Mouse (Mus musculus) c-Kit-positive CD71-negative TER-119-negative erythroid progenitor cells, embryonic 14.5 days (primary cell): ENCODE data around the gene Tsg101.
"Not testable (repeated sequence)": the region's sequence is repeated elsewhere in the genome, so short reads cannot be mapped to it uniquely, and the experiment has no call there.

Source experiments
- DNase-seq: peaks from one replicate; pipeline ENCODE4 v3.0.0-alpha.2; 2013; ENCODE audit warnings: low read depth

The Tsg101 gene

DNA sequence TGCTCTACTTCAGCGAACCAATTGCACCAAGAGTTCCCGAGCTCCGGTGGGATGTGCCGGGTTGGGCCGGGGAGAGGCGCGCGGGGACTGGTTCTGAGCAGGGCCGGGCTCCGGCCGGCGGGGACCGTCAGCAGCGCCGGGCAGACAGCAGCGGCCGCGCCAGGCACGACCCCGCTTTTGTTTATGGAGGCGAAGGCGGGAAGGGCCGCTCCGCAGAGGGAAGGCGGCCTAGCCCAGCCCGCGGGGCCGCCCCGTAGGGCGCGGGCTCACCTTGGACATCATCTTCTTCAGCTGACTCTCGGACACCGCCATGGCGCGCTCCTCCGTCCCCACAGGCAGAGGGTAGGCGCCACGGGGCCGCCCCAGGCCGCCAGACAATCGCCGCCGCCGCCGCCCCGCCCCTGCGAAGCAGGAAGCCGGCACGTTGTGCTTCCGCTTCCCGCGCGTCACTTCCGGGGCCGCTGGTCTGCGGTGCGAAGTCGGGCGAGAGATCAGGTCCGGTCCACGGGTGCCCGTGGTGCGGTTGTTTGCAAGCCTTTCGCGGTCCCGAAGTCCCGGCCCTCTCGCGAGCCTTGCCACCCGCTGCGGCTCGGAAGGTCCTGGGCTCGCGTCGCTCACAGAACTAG lies at the start of gene Tsg101:
Gene Tsg101, minus strand, starts transcription at position 419 of the 626 bp plus-strand sequence.
- DNase-seq: peak; percentile 78

DNA sequence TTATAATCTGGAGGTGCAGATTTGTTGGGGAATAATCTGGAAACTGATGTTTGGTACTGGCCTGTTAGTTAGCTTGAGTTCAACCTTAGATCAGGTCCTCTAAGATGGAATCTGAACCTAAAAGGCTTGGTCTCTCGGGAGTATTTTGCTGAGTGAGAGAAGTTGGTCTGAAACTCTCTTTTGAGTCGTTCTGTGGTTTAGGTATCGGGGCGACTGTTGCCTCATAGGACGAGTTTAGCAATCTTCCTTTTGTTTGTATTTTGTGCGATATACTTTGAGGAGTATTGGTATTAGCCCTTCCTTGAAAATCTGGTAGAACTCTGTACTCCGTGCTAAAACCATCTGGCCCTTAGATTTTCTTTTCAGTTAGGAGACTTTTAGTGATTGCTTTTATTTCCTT lies 44.3 kb upstream of the Tsg101 start:
- no peak for DNase-seq

DNA sequence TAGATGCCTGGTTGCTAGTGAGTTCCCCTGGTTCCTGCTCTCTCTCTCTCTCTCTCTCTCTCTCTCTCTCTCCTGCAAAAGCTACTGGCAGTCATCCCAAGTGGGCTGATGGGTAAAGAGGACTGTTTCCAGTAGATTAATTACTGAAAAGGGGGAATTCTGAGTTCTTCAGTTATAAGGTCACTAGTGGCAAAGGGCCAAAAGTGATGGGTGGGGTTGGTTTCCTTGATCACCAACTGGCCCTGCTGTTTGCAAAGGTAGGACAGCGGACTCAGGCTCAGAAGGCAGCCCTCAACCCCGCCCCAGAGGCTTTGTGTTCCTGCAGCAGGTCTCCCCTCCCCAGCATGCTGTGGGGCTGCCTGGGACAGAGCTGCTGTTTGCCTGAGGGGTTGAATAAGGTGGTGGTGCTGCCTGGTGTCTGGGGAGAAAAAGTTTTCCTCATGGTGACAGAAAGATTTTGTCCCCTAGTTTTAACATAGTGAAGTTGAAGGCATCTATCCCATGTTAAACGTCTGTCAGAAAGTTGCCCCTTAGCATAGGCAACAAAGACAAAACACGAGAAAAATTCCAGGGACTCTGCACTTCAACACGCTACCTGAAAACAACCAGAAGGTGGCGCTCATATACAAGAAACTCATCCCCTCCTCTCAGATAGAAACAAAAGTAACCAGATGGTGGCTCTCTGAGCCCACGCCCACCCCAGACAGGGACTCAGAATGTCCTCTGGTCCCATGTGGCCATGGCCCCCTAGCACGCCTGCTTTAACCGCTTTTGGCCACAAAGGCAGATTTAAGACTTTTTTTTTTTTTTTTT lies 43.2 kb upstream of the Tsg101 start:
- DNase-seq: peak; percentile 73

DNA sequence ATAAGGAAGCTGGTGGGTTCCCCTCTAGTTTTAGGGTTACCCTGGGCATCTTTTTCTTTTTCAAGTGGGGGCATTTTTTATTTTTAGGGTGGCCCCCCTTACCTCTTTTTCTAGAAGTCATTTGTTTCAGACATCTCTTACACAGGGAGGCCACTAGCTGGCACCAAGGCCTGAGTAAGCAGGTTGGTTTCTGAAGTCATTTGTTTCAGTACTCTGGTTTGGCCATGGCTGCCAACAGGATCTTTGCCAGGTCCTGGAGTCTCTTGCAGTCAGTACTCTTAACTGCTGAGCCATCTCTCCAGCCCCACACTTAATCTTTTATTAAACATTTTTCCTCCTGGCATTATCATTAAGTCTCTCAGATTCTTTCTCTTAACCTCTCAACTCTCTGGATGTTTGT lies 42.4 kb upstream of the Tsg101 start:
- no peak for DNase-seq

DNA sequence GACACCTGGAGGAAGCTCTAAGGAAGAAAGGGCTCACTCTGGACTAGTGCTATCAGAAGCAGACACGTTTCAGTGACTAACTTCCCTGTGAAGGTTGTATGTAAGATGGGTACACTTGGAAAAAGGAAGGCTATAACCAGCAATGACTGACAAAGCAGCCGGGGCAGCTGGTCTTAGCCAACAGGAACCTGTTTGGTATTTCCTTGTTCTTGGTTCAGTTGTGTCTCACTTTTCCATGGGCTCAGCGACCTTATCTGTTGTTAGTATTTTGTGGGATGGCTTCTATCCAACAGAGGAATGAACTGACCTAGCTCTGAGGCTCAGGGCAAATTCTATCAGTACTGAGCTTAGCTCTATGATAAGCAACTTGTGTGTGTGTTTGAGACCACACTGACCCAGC lies 41.2 kb upstream of the Tsg101 start:
- no peak for DNase-seq

DNA sequence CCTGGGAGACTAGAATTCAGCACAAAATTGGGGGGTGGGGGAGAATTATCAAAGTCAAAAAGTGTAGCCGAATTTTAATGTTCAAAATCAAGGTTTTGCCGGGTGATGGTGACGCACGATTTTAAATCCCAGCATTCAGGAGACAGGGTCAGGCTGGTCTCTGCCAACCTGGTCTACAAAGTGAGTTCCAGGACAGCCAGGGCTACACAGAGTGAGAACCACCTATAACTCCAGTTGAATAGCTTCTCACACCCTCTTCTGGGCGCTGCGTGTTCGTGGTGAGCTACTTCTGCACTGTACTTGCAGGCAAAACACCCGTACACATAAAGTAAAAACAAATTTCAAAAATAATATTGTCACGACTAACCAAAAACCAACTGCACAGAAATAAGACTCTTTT lies 39.1 kb upstream of the Tsg101 start:
- no peak for DNase-seq

DNA sequence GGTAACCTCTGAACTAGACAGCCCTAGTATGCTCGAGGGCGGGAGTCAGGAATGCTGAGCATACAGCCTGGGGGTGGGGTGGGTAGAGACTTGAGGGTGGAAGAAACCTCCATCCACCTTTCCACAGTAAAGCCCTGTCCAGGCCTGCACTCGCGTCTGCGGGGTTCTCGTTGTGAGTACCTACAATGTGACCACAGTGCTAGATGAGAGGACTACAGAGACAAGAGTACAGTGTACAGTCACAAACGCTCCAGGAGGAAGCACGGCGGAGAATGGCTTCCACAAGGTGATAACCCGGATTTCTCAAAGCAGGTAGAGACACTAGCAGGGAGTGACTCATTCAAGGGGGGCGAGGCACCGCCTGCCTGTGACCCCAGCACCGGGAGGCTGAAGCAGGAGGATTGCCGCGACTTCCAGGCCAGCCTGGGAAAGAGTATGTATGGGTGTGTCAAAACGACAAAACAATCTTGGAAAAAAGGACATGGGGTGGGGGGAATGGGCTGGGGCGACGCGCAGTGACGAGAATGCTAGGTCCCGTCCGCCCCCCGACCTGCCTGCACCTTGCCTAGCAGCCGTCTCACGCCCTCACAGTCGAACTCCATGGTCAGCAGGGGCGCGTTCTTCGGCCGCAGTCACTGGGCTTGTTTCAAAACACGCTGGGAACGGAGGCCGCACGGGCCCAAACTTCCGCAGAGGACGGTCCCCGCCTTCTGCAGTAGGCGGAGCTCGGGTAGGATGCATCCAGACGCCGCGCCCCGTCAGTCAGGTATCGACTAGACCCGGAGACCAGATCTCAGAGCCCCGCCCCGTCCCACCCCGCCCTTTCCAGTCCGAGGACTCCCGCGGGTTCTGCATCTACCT lies 38.3 kb upstream of the Tsg101 start, which contains the start of gene Uevld:
Gene Uevld, minus strand, starts transcription at position 697 of the 861 bp plus-strand sequence.
- peak; percentile 82 for DNase-seq

DNA sequence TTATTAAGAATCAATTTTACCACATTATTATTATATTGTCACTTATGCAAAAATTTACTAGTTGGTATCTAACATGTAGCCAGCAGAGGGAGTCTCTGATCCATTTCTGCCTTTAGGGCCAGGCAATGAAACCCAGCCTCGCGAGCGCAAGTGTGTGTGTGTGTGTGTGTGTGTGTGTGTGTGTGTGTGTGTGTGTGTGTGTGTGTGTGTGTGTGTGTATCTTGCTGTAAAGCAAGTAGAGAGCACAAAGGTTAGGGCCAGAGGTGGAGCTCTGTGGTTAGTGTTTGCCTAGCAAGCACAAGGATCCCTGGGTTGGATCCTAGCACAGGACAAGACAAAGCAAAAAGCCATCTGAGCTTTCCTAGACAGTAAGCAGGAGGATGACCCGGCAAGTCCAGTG lies 16.1 kb upstream of the Tsg101 start:
- DNase-seq: no peak

DNA sequence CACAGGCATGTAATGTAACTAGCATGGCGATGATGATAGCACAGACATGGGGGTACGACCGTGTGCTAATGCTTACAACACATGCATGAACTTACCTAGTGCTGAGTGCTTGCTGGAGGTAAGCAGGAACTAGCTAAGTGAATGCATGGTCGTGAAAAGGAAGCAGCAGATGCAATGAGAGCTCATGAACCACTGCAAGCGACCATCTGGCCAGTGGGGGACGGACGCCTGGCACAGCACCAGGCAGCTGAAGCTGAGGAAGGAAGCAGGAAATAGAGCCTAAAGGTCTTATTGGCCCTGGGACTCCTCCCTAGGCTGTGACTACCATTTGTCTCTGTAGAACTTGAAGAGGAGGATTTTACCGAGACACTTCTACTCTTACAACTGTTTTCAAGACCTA lies 15.0 kb upstream of the Tsg101 start:
- DNase-seq: no peak

DNA sequence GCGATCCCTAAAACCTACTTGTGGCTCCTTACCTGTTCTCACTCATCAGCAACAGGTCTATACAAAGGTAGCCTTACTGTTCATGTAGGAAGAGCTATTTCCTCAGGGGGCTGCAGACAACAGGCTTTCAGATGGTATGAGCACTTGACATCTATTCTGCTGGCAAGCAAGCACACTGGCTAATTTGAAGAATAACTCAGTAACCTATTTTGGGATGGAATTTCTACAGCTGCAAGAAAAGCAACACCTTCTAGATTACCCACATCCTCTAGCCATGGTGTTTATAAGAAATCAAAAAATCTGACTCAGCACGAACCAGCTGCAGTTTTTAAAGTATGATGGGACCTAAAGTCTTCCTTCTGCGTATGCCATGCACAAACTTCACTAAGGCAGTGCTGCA lies 11.6 kb upstream of the Tsg101 start:
- no peak for DNase-seq

DNA sequence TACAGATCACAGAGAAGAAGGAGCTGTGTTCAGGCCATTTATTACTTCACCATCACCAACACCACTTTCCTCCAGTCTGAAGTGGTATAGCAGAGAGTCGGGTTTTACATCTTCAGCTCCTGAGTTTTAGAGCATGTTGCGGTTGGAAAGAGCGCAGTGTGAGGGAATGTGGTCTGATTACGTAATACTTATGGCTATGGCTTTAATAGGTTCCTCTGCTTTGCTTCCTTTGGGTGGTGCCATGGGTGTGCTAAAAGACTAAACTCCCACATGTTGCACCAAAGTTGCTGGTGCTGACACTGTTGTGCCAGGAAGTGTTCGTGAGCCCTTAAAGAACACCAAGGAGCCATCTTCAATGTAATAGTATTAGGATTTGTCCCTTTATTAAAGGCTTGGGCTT lies 8.5 kb upstream of the Tsg101 start:
- no peak for DNase-seq

DNA sequence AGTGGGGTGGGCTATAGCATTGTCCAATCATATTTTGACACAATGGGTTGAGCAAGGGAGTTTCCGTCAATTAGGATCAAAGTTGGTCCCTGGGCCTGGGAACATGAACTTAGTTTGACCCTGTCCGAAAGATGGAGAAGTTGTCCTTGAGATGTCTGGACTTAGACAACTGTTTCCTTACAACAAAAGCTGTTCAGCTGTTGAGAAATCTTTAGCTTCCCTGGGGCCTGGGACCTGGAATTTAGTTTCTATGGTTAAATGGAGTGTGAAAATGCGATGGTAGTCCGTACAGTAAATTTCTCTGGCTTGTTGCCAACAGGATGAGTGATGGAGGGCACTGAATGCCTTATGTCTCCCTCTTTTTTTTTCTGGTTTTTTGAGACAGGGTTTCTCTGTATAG lies 2.3 kb upstream of the Tsg101 start:
- no peak for DNase-seq

DNA sequence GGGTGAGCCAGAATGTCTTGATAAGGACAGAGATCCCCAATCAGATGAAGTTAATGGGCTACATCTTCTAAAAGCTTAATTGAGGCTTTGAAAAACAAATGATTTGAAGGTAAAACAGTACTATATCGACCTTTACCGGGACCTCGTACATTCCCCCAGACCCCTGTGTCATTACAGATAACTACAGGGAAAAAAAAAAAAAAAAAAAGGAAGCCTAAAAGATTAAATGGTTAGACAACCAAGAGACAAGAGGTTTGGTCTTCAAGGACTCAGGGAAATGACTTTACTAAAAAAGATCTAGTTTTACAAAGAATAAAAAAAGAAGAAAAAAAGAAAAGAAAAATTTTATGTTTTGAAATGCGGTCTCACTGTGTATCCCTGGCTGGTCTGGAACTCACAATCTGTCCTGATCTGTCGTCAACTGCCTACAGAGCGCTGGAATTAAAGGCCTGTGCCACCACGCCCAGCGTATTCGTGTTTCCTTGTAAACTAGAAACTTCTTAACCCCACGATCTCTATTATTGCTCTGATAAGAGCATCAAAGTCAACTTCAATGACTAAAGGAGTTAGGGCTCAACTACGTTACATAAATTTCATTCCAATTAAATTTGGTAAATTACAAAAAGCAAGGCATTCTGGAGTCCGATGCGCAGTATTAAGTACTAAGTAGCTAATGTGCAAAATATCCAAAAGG lies 944 bp downstream of the Tsg101 start:
- no peak for DNase-seq

DNA sequence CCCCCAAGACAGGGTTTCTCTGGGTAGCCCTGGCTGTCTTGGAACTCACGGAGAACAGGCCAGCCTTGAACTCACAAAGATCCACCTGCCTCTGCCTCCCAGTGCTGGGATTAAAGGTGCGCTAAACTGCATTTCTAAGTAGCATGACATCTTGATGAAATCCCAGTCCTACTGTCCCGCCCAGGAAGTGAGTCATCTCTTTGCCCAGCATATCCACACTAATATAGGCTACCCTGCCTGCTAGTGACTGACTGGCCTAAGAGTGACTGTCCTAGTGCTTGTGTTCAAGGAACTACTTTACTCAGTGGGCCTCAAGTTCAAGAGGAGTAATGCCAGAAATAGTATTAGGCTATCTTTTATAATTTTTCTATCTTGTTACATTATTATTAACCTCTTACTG lies 3.4 kb downstream of the Tsg101 start:
- DNase-seq: no peak

DNA sequence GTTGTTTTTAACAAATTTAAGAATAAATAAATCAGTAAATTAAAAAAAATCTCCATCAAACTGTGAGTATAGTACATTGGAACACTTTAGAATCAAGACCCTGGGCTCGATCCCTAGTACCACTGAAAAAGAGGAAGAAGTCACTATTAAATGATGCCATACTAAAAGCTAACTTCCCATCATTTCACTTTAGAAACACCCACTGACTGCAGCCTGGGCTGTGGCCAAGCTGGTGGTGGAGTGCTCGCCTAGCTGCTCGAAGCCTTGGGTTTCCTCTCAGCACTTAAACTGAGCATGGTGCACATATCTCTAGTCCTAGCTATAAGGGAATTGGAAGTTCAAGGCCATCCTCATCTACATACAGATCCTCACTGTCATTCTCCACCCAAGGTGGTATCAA lies 8.5 kb downstream of the Tsg101 start:
- no peak for DNase-seq

DNA sequence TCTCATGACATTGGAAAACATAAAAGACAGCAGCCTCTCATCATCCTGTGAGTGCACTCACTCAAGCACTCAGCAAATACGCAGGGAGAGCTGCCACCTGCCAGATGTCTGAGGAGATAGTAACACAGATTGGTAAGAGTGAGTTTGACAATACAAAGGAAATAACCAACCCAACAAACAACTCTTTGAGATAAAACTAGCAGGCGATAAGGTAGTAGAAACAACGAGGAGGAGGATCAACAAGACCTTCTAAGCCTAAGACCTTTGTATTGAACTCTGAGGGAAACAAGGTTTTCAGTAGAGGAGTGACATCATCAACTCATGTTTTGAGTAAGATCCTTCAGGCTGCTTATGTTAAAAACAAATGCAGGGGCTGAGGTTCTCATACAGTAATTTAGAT lies 20.4 kb downstream of the Tsg101 start:
- DNase-seq: no peak

DNA sequence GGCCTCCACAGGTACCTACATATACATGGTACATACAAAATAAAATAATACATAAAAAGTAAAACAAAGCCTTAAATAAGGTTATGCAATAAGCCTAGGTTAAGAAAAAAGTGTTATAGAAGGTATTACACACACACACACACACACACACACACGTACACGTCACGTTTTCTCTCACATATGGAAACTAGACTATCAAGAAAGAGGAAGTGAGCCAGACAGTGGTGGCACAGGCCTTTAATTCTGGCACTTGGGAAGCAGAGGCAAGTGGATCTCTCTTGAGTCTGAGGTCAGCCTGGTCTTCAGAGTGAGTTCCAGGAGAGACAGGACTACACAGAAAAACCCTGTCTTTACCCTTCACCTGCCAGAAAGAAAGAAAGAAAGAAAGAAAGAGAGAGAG lies 24.3 kb downstream of the Tsg101 start:
- DNase-seq: no peak

DNA sequence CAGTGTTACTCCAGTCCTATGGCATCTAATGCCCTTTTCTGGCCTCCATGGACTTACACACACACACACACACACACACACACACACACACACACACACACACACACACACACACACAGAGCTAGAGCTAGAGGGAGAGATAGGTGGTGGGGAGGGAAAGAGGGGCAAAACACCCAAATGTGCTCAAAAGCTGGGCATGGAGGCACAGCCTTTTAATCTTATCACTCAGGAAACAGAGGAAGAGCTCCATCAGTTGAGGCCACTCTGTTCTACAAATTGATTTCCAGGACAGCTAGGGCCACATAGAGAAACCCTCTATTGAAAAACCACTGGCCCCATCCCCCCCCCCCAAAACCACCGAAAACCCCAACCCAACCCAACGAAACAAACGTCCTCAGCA lies 36.5 kb downstream of the Tsg101 start:
- DNase-seq: no peak

DNA sequence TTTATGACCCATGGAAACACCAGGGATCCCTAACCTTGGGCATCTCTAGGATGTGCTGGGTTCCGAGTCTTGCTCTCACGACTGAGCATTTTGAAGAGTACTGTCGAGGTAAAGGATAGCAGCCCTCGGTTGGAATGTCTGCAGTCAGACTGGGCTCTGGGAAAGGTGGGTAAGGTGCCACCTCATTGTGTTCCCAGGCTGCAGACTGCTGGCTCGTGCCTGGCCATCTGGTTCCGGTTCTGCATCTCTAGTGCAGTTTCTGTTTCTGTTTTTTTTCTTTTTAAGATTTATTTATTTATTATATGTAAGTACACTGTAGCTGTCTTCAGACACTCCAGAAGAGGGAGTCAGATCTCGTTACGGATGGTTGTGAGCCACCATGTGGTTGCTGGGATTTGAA lies 37.8 kb downstream of the Tsg101 start:
- not testable (repeated sequence) for DNase-seq

DNA sequence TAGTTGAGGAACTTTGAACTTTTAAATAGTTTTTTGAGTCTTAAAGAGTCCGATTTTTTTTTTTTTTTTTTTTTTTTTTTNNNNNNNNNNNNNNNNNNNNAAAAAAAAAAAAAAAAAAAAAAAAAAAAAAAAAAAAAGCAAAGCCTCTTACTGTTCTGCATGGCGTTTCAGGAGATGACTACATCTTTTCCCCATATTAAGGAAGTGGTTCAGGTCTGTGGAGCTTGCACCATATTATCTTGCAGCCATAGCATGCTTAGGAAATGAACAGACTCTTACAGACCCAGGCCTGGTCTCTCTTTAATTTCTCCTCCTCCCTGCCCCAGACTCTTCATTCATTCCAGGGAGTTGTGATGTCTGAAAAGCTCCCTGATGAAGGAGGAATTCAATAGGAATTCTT lies 38.8 kb downstream of the Tsg101 start:
- no peak for DNase-seq

DNA sequence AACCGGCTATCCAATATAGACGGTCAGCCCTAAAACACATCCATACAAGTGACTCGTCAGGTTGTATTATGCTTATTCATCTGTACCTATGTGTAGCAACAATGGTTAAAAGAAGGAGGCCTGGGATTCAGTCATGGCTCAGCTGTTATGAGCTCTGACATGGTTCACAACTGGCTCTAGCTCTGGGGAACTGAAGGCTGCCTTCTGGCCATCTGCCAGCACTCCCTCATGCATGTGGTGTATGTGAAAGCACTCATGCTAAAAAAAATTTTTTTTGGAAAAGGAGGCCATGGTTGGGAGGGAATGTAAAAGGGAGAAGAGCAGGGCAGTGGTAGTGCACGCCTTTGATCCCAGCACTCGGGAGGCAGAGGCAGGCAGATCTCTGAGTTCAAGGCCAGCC lies 39.9 kb downstream of the Tsg101 start:
- DNase-seq: no peak

DNA sequence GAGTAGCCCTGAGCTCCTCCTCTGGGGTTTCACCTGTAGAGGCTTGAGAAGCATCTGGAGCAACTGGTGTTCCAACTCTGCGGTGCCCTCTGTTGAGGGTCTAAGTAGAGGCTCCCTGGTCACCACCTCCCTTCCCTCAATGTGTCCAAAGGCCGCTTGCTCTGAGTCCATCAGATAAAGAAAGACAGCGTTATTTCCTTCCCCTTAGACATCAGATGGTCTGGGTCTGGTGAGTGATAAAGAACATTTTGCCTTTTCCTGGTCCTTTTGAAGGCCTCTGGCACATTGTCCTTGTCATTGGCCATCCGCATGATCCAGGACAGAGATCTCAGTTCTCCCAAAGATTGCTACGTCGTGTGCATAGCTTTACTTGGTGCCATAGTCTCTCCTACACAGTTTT lies 42.5 kb downstream of the Tsg101 start:
- no peak for DNase-seq
